Comparison of ENCODE assay signal across 31 mouse cellular contexts in genomic region chr9:63577469-63577868, GRCm38 (mm10). TPM values are rescaled to one million over a fixed set of nuclear protein-coding genes. Genes with fewer than 3 reads are reported as not detected.
DNase-seq lines count a peak whose midpoint lies in the region; ATAC-seq and TF ChIP-seq lines count a peak whose summit lies in the region.
"Had no signal": no experiment of that assay in that cellular context is flagged by ENCODE, and none has a peak within 500 bp of the region (broad histone marks: within the 10 kb centered on the region; RNA-seq: fewer than 3 reads in every experiment).

No protein-coding gene starts in this region.

- 59% methylated on average over 3 of the region's 3 CpGs for WGBS in lung, embryonic 14.5 days
- WGBS in kidney, adult 2 months, result 88% methylated on average over 3 of the region's 3 CpGs

- no peak overlapping the region for H3K9ac ChIP-seq in lung, embryonic 14.5 days
- H3K9ac ChIP-seq: embryonic facial prominence, embryonic 13.5 days; forebrain, embryonic 12.5 days; forebrain, embryonic 15.5 days; heart, embryonic 12.5 days; heart, embryonic 15.5 days; hindbrain, embryonic 14.5 days had no signal

- H3K27ac ChIP-seq in lung, embryonic 14.5 days (ENCODE audit: low read depth), result no peak overlapping the region
- no peak overlapping the region for H3K27ac ChIP-seq in kidney, adult 2 months (ENCODE audit: insufficient read depth, low read depth, low read length)
- H3K27ac ChIP-seq: embryonic facial prominence, embryonic 10.5 days; embryonic facial prominence, embryonic 13.5 days; forebrain, embryonic 12.5 days; forebrain, embryonic 15.5 days; heart, embryonic 15.5 days; hindbrain, embryonic 14.5 days; hindbrain, postnatal 0 days had no signal

- no peaks in the 10 kb centered on the region for H3K27me3 ChIP-seq in lung, embryonic 14.5 days (ENCODE audit: insufficient read depth, low read length)
- H3K27me3 ChIP-seq in kidney, adult 2 months (replicated peaks; ENCODE audit: control insufficient read depth, insufficient read depth, low read length), result no peaks in the 10 kb centered on the region
- H3K27me3 ChIP-seq: forebrain, embryonic 15.5 days; heart, embryonic 15.5 days had no signal

- H3K4me3 ChIP-seq in lung, embryonic 14.5 days (ENCODE audit: low read depth, low read length), result no peak overlapping the region
- H3K4me3 ChIP-seq in kidney, adult 2 months (ENCODE audit: insufficient read depth, low read depth, low read length), result no peak overlapping the region
- H3K4me3 ChIP-seq: embryonic facial prominence, embryonic 10.5 days; embryonic facial prominence, embryonic 13.5 days; erythroblast, embryonic 14.5 days; forebrain, embryonic 12.5 days; forebrain, embryonic 15.5 days; heart, embryonic 12.5 days; heart, embryonic 15.5 days had no signal

- intact Hi-C loops in heart, postnatal 25 days (cut with DNase I), result no loop called here

- no peak for TF ChIP-seq POLR2A in kidney, adult 2 months (IDR thresholded peaks at IDR 0.05; ENCODE audit: low read depth, low read length)

- DNase-seq in heart, adult 11 months, result peak; percentile 69
- no peak for DNase-seq in heart, postnatal 25 days (ENCODE audit: low spot score)
- peak; percentile 38 for DNase-seq in lung, embryonic 14.5 days
- DNase-seq in lung, postnatal 10 days, result peak; percentile 47
- peak; percentile 80 for DNase-seq in lung, postnatal 36 days
- no peak for DNase-seq in kidney, adult 2 months
- no peak for DNase-seq in frontal cortex, postnatal 10 days (ENCODE audit: low spot score in 2 of 2)
- DNase-seq: adrenal gland, adult 8-10 months; adrenal gland, postnatal 25 days; cerebellum, adult 11-12 months; cerebellum, adult 8-10 months; cerebellum, postnatal 10 days; cerebellum, postnatal 36 days; embryo, embryonic 11 days; gastrocnemius, postnatal 10 days; heart, adult 18-20 months; heart, postnatal 10 days; heart, postnatal 4 days had no signal

- no peaks in the 10 kb centered on the region for H3K4me1 ChIP-seq in lung, embryonic 14.5 days (ENCODE audit: insufficient read depth)
- no peaks in the 10 kb centered on the region for H3K4me1 ChIP-seq in kidney, adult 2 months (ENCODE audit: control insufficient read depth, insufficient read depth, low read length)
- H3K4me1 ChIP-seq: forebrain, embryonic 12.5 days; forebrain, embryonic 15.5 days; heart, embryonic 12.5 days had no signal

- no peak for ATAC-seq in lung, embryonic 14.5 days (ENCODE audit: insufficient read depth)
- ATAC-seq in CD4-positive, CD25-positive, alpha-beta regulatory T cell, adult 4 months, result no peak
- ATAC-seq: forebrain, embryonic 15.5 days; hindbrain, postnatal 0 days had no signal

- H3K4me2 ChIP-seq in lung, embryonic 14.5 days, result no peak overlapping the region
- H3K4me2 ChIP-seq: embryonic facial prominence, embryonic 13.5 days; forebrain, embryonic 12.5 days; forebrain, embryonic 15.5 days; heart, embryonic 12.5 days; heart, embryonic 15.5 days; hindbrain, embryonic 14.5 days had no signal

- no peaks in the 10 kb centered on the region for H3K9me3 ChIP-seq in lung, embryonic 14.5 days (ENCODE audit: low read depth, low read length)
- H3K9me3 ChIP-seq: embryonic facial prominence, embryonic 10.5 days; embryonic facial prominence, embryonic 13.5 days; forebrain, embryonic 12.5 days; forebrain, embryonic 15.5 days; heart, embryonic 12.5 days; heart, embryonic 15.5 days had no signal

- 0 out of 2 replicates have a peak, but pooled peaks have one; percentile 11 for TF ChIP-seq CTCF in lung, embryonic 14.5 days (IDR thresholded peaks at IDR 0.05; ENCODE audit: low read depth)
- no peak for TF ChIP-seq CTCF in kidney, adult 2 months (conservative IDR thresholded peaks at IDR 0.05; ENCODE audit: insufficient read depth, insufficient read length, low read depth, low read length)

- H3K36me3 ChIP-seq in lung, embryonic 14.5 days (ENCODE audit: insufficient read depth), result no peaks in the 10 kb centered on the region
- H3K36me3 ChIP-seq in kidney, adult 2 months (ENCODE audit: control insufficient read depth, insufficient read depth, low read length), result no peaks in the 10 kb centered on the region
- H3K36me3 ChIP-seq: embryonic facial prominence, embryonic 10.5 days; embryonic facial prominence, embryonic 13.5 days; forebrain, embryonic 12.5 days; forebrain, embryonic 15.5 days; heart, embryonic 12.5 days; heart, embryonic 15.5 days had no signal

RNA-seq across cellular contexts. Expression of gene Iqch, which starts 24.8 kb away (rescaled TPM):
- total RNA-seq in heart, postnatal 25 days (2021), result not detected
- 0.05 and 0.08 TPM in 2 replicates for polyA plus RNA-seq in lung, embryonic 14.5 days (2014; fragmentation: Nextera tagmentation; extraction: Ambion mirVana)
- under 1 TPM in 1 of 2 experiments, not detected in 1; 0.17 TPM for polyA plus RNA-seq in CD4-positive, CD25-positive, alpha-beta regulatory T cell, adult 4 months (2017; shearing (Covaris generic))
- 0.04 and 0.06 TPM in 2 replicates for polyA plus RNA-seq in kidney, adult 2 months (2012; rRNA removed)
- total RNA-seq: gastrocnemius, adult 18-20 months; gastrocnemius, postnatal 10 days; gastrocnemius, postnatal 4 days; heart, adult 18-20 months; heart, postnatal 10 days; heart, postnatal 4 days; MEL had no signal
- polyA plus RNA-seq: embryonic facial prominence, embryonic 13.5 days; erythroblast, embryonic 14.5 days; forebrain, embryonic 12.5 days had no signal

RNA-seq across cellular contexts. Expression of gene Aagab, which starts 25.0 kb away (rescaled TPM):
- total RNA-seq in heart, postnatal 25 days (2021), result 10 to 100 TPM; 17.9 to 22.0 TPM
- polyA plus RNA-seq in lung, embryonic 14.5 days (2014; fragmentation: Nextera tagmentation; extraction: Ambion mirVana), result 27.3 and 29.1 TPM in 2 replicates
- 10 to 100 TPM; 47.6 to 54.6 TPM for polyA plus RNA-seq in CD4-positive, CD25-positive, alpha-beta regulatory T cell, adult 4 months (2017; shearing (Covaris generic))
- polyA plus RNA-seq in kidney, adult 2 months (2012; rRNA removed), result 15.7 and 18.3 TPM in 2 replicates

Comparison
In these comparisons a context has a peak if more than half of its experiments do, and no peak if none do; other contexts are left out.
1. DNase-seq: peak in heart, adult 11 months (single experiment), lung, embryonic 14.5 days (single experiment), lung, postnatal 10 days (single experiment) and lung, postnatal 36 days (single experiment); none in heart, postnatal 25 days (single experiment), kidney, adult 2 months (single experiment) and frontal cortex, postnatal 10 days (0 of 2).